Mouse (Mus musculus) myocyte (in vitro differentiated cells): ENCODE measurements at regions not wholly inside any gene's neighbourhood (a gene's known extent, or its start where the extent isn't known, plus 50 kb on each side); places are given as distances from the start of the nearest gene placed in this dataset.

Experiments
- H3K27me3 ChIP-seq: one replicate; pipeline ENCODE4 v1.6.1; 2011; ENCODE audit not compliant: control insufficient read depth, insufficient read depth, insufficient read length
- H3K36me3 ChIP-seq: one replicate; pipeline ENCODE4 v1.6.1; 2011; ENCODE audit not compliant: control insufficient read depth, insufficient read depth
- H3K4me2 ChIP-seq: one replicate; pipeline ENCODE4 v1.6.1; 2011; ENCODE audit warnings: low read depth, control low read depth
- H3K4me3 ChIP-seq: one replicate; pipeline ENCODE4 v1.5.1; 2011; ENCODE audit warnings: mild to moderate bottlenecking, control low read depth, moderate library complexity
- H3K79me2 ChIP-seq: one replicate; pipeline ENCODE4 v1.6.1; 2011; ENCODE audit not compliant: control insufficient read depth, insufficient read depth
- H3ac ChIP-seq: one replicate; pipeline ENCODE4 v1.6.1; 2011; ENCODE audit not compliant: control insufficient read depth, insufficient read length
- CEBPB ChIP-seq: IDR thresholded peaks from 2 replicates; pipeline ENCODE4 v1.6.1; 2011; ENCODE audit warnings: mild to moderate bottlenecking, moderate library complexity; ENCODE audit not compliant: poor library complexity, insufficient read depth, severe bottlenecking
- E2F4 ChIP-seq: IDR thresholded peaks from one replicate; pipeline ENCODE4 v1.6.1; 2011; ENCODE audit warnings: mild to moderate bottlenecking, control low read depth, moderate library complexity; ENCODE audit not compliant: insufficient read depth
- MAX ChIP-seq: IDR thresholded peaks from one replicate; pipeline ENCODE4 v1.6.1; 2011; ENCODE audit warnings: low read depth, mild to moderate bottlenecking, control low read depth
- MYOD1 ChIP-seq, 3 experiments: IDR thresholded peaks; one replicate each; pipeline ENCODE4 v1.6.1; 2011; ENCODE audit warnings: control low read depth in 2 of 3, low read depth in 2 of 3, mild to moderate bottlenecking in 2 of 3, moderate library complexity in 1 of 3; ENCODE audit not compliant: insufficient read length in 2 of 3, control insufficient read depth in 1 of 3
- MYOG ChIP-seq, 3 experiments: IDR thresholded peaks; one replicate each; pipeline ENCODE4 v1.6.1; 2011; ENCODE audit warnings: control low read depth in 2 of 3, low read depth in 2 of 3, mild to moderate bottlenecking in 2 of 3; ENCODE audit not compliant: insufficient read length in 2 of 3, control insufficient read depth in 1 of 3, insufficient read depth in 1 of 3
- POLR2A ChIP-seq: IDR thresholded peaks from one replicate; pipeline ENCODE4 v1.6.1; 2011; ENCODE audit warnings: low read depth, mild to moderate bottlenecking, control low read depth, moderate library complexity; ENCODE audit not compliant: insufficient read length
- POLR2AphosphoS2 ChIP-seq: IDR thresholded peaks from one replicate; pipeline ENCODE4 v1.6.1; 2011; ENCODE audit warnings: low read depth, control low read depth; ENCODE audit not compliant: insufficient read length
- REST ChIP-seq: IDR thresholded peaks from one replicate; pipeline ENCODE4 v1.6.1; 2011; ENCODE audit warnings: mild to moderate bottlenecking, control low read depth, moderate library complexity; ENCODE audit not compliant: insufficient read depth, insufficient read length
- SRF ChIP-seq: IDR thresholded peaks from one replicate; pipeline ENCODE4 v1.6.1; 2011; ENCODE audit warnings: low read depth; ENCODE audit not compliant: control insufficient read depth, insufficient read length
- TCF12 ChIP-seq: IDR thresholded peaks from one replicate; pipeline ENCODE4 v1.6.1; 2011; ENCODE audit warnings: mild to moderate bottlenecking, control low read depth; ENCODE audit not compliant: poor library complexity, insufficient read depth, severe bottlenecking
- TCF3 ChIP-seq: IDR thresholded peaks from one replicate; pipeline ENCODE4 v1.6.1; 2011; ENCODE audit warnings: low read depth, control low read depth; ENCODE audit not compliant: insufficient read length
- USF1 ChIP-seq: IDR thresholded peaks from one replicate; pipeline ENCODE4 v1.6.1; 2011; ENCODE audit warnings: low read depth, mild to moderate bottlenecking, control low read depth, moderate library complexity

DNA sequence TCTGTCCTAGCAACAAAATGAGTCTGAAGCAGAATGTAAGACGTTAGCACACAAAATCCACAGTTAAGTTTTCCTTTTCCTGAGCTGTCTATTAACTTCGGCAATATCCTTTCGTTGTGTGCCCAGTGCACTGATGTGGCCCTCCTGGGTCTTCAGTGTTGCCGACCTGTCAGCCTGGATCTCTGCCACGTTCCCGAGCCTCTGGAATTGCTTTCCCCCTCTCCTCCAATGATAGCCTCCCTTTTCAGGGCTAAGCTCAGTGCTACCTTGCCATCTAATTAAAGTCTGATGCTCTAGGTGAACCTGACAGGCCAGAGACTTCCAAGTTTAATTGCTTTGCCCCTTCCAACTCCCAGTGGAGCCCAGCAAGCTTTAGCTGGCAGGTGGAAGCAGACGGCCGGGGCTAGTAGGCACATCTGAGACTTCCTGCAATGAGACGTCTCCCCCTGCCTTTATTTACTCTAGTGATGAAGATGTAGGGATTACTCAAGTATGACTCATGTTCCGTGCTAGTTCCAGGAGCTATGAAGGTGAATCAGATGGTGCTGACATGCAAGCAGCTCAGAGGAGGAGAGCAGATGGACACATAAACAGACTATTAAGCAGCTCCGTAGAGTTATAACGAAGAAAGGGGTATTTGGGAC lies 894.3 kb upstream of the Car8 start:
- TF ChIP-seq CEBPB = no peak
- no peak for TF ChIP-seq SRF
- TF ChIP-seq E2F4 = no peak
- TF ChIP-seq REST = no peak
- no peak for TF ChIP-seq TCF3
- no peak for TF ChIP-seq MYOD1 (IDR thresholded peaks at IDR 0.05; ENCODE audit: control insufficient read depth in 1 of 3, insufficient read length in 2 of 3, low read depth in 2 of 3)
- TF ChIP-seq TCF12 = no peak
- no peak overlapping the region for H3ac ChIP-seq
- no peak overlapping the region for H3K4me3 ChIP-seq
- H3K4me2 ChIP-seq = no peak overlapping the region
- no peaks in the 10 kb centered on the region for H3K27me3 ChIP-seq
- H3K36me3 ChIP-seq = no peaks in the 10 kb centered on the region
- H3K79me2 ChIP-seq = no peaks in the 10 kb centered on the region

DNA sequence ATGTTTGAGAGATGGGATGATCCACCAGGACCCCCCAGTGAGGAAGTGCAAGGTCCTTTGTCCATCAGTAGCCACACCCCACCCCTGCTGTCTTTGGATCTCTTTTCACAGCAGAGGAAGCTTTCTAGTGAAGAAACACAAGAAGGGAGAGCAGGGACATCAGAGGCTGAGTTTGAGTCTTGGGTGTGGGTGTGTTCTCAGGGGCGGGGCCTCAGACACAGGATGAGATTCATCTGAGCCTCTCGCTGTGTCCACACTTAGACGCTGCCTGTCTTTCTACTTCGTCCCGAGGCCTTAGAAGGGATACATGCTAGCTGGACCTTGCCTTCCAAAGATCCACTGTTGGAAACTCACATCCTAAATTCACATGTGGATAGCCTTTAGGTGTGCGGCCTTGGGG lies 893.5 kb upstream of the Car8 start:
- Histone ChIP-seq H3K4me3 (no peak overlapping the region), H3ac (no peak overlapping the region), H3K4me2 (no peak overlapping the region), H3K36me3 (no peaks in the 10 kb centered on the region), H3K79me2 (no peaks in the 10 kb centered on the region), H3K27me3 (no peaks in the 10 kb centered on the region)
- TF ChIP-seq USF1 = no peak
- no peak for TF ChIP-seq MYOD1 (IDR thresholded peaks at IDR 0.05; ENCODE audit: control insufficient read depth in 1 of 3, insufficient read length in 2 of 3, low read depth in 2 of 3)
- no peak for TF ChIP-seq POLR2A
- no peak for TF ChIP-seq POLR2AphosphoS2
- TF ChIP-seq REST = no peak
- no peak for TF ChIP-seq TCF3
- no peak for TF ChIP-seq SRF
- TF ChIP-seq TCF12 = no peak
- TF ChIP-seq E2F4 = no peak
- TF ChIP-seq CEBPB = no peak
- TF ChIP-seq MYOG (IDR thresholded peaks at IDR 0.05; ENCODE audit: control insufficient read depth in 1 of 3, insufficient read depth in 1 of 3, insufficient read length in 2 of 3, low read depth in 2 of 3) = no peak
- TF ChIP-seq MAX = no peak

DNA sequence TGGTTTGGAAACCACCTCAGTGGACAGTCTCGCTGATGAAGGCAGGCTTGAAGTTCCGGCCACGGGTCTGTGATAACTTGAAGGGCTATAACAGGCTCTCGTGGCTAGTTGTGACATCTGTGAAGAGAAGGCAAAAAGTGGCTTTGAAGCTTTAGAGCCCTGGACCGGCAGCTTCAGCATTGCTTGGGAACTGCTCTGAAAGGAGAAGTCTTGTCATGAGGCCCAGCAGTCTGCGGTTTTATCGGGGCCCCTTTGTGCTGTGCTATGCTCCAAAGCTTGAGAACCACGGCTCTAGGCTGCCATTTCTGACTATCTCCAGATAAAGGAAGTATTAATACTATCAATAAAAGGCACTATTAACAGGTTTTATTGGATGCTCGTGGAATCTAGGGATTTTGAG lies 892.8 kb upstream of the Car8 start:
- no peaks in the 10 kb centered on the region for H3K27me3 ChIP-seq
- no peak overlapping the region for H3ac ChIP-seq
- no peak overlapping the region for H3K4me2 ChIP-seq
- H3K36me3 ChIP-seq = no peaks in the 10 kb centered on the region
- no peak overlapping the region for H3K4me3 ChIP-seq
- TF ChIP-seq USF1 (no peak), TCF3 (no peak)
- H3K79me2 ChIP-seq = no peaks in the 10 kb centered on the region

DNA sequence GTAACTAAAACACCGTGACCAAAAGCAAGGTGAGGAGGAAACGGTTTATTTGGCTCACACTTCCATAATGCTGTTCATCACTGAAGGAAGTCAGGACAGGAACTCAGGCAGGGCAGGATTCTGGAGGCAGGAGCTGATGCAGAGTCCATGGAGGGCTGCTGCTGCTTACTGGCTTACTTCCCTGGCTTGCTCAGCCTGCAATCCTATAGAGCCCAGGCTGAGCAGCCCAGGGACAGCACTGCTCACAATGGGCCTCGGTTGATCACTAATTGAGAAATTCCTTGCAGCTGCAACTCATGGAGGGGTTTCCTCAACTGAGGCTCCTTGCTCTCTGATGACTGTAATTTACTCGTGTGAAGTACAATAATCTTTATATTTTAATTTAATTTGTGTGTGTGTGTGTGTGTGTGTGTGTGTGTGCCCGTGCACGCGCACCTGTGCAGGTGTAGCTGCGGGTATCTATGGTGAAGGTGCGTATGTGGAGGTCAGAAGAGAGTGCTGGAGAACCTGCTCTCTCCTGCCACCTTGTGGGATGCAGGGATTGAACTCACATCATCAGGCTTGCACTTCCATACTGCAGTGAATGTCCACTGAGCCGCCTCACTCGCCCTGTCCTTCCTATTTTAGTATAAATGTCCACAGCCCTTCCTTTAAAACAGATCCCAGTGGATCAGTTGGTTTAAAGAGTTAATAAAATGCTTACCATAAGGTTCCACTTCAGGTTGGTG lies 886.6 kb upstream of the Car8 start:
- no peaks in the 10 kb centered on the region for H3K36me3 ChIP-seq

DNA sequence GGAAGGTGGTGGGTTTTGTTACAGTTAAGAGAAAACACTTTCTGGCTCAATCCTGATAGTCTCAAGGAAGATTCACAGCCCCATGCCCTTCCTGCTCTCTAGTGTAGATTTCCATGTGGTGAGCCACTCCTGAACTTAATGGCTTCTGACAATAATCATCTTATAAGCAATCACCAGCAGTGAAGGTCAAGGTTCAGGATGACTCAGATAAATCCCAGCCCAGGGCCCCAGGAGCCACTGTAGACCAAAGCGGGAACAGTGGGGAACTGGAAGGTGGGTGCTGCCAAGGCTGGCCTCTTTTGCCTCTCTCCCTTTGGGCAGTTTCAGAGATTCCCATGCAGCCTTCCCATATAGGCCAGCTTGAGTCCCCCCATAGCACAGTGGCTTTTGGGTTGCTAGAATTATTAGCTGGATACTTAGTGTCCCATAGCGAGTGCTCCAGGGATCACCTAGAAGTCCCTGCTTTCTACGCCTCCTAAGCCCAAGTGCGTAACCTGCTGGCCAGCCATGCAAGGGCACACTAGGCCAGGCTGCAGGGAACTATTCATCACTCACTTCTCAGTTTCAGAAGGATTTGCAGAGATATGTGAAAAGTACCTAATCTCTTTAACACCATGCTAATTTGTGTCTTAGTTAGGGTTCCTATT lies 885.9 kb upstream of the Car8 start:
- no peak overlapping the region for H3K4me2 ChIP-seq
- no peaks in the 10 kb centered on the region for H3K79me2 ChIP-seq
- H3ac ChIP-seq = no peak overlapping the region
- no peak overlapping the region for H3K4me3 ChIP-seq
- TF ChIP-seq TCF12 (no peak), SRF (no peak), MAX (no peak), REST (no peak), MYOD1 (IDR thresholded peaks at IDR 0.05; ENCODE audit: control insufficient read depth in 1 of 3, insufficient read length in 2 of 3, low read depth in 2 of 3) (no peak), CEBPB (no peak), MYOG (IDR thresholded peaks at IDR 0.05; ENCODE audit: control insufficient read depth in 1 of 3, insufficient read depth in 1 of 3, insufficient read length in 2 of 3, low read depth in 2 of 3) (no peak), POLR2AphosphoS2 (no peak), TCF3 (no peak), POLR2A (no peak)
- no peaks in the 10 kb centered on the region for H3K36me3 ChIP-seq
- no peaks in the 10 kb centered on the region for H3K27me3 ChIP-seq

More for the DNA sequence above, 886.6 kb upstream of the Car8 start:
- H3ac ChIP-seq = no peak overlapping the region
- TF ChIP-seq SRF (no peak), USF1 (no peak), TCF12 (no peak), POLR2A (no peak), POLR2AphosphoS2 (no peak), MAX (no peak), E2F4 (no peak), REST (no peak)
- H3K27me3 ChIP-seq = no peaks in the 10 kb centered on the region
- no peak overlapping the region for H3K4me2 ChIP-seq
- H3K4me3 ChIP-seq = no peak overlapping the region
- H3K79me2 ChIP-seq = no peaks in the 10 kb centered on the region
